Mouse (Mus musculus): Measurements from ENCODE around the gene Gm10799.
"Not testable (repeated sequence)": the region's sequence is repeated elsewhere in the genome, so short reads cannot be mapped to it uniquely, and the experiment has no call there.

The Gm10799 gene

GRCm38 (mm10) chr2:104081436-104082050, 13.2 kb upstream of the Gm10799 start:
- in situ Hi-C loops (cut with MboI; ENCODE audit: low pct_unique_long_range_greater_than_20kb in 1 of 2, low sequenced_read_pairs in 2 of 2, unreplicated experiment in 1 of 2): not testable (repeated sequence)

GRCm38 (mm10) chr2:104078285-104078684, 9.9 kb upstream of the Gm10799 start:
- in situ Hi-C loops (cut with MboI; ENCODE audit: low pct_unique_long_range_greater_than_20kb in 1 of 2, low sequenced_read_pairs in 2 of 2, unreplicated experiment in 1 of 2): not testable (repeated sequence)

- in situ Hi-C loops (cut with MboI; ENCODE audit: low pct_unique_long_range_greater_than_20kb in 1 of 2, low sequenced_read_pairs in 2 of 2, unreplicated experiment in 1 of 2): no loop called here
Observed at GRCm38 (mm10) chr2:104069704-104070185, 1.4 kb upstream of the Gm10799 start, which contains the start of gene Cd59b. TSS of gene Cd59b (plus strand) at chr2:104069849.

- in situ Hi-C loops (cut with MboI; ENCODE audit: low pct_unique_long_range_greater_than_20kb in 1 of 2, low sequenced_read_pairs in 2 of 2, unreplicated experiment in 1 of 2): not testable (repeated sequence)
Observed at GRCm38 (mm10) chr2:104065526-104065925, 2.8 kb downstream of the Gm10799 start, which contains the start of gene Gm10912. TSS of gene Gm10912 (plus strand) at chr2:104065826.

GRCm38 (mm10) chr2:104064152-104064551, 4.2 kb downstream of the Gm10799 start:
- in situ Hi-C loops (cut with MboI; ENCODE audit: low pct_unique_long_range_greater_than_20kb in 1 of 2, low sequenced_read_pairs in 2 of 2, unreplicated experiment in 1 of 2): no loop called here

GRCm38 (mm10) chr2:104062665-104063064, 5.7 kb downstream of the Gm10799 start:
- in situ Hi-C loops (cut with MboI; ENCODE audit: low pct_unique_long_range_greater_than_20kb in 1 of 2, low sequenced_read_pairs in 2 of 2, unreplicated experiment in 1 of 2): no loop called here

- in situ Hi-C loops (cut with MboI; ENCODE audit: low pct_unique_long_range_greater_than_20kb in 1 of 2, low sequenced_read_pairs in 2 of 2, unreplicated experiment in 1 of 2): no loop called here
Observed at GRCm38 (mm10) chr2:104060996-104061395, 7.4 kb downstream of the Gm10799 start.

- in situ Hi-C loops (cut with MboI; ENCODE audit: low pct_unique_long_range_greater_than_20kb in 1 of 2, low sequenced_read_pairs in 2 of 2, unreplicated experiment in 1 of 2): no loop called here
Observed at GRCm38 (mm10) chr2:104059786-104060185, 8.6 kb downstream of the Gm10799 start.

GRCm38 (mm10) chr2:104058954-104059353, 9.4 kb downstream of the Gm10799 start:
- in situ Hi-C loops (cut with MboI; ENCODE audit: low pct_unique_long_range_greater_than_20kb in 1 of 2, low sequenced_read_pairs in 2 of 2, unreplicated experiment in 1 of 2): no loop called here

- in situ Hi-C loops (cut with MboI; ENCODE audit: low pct_unique_long_range_greater_than_20kb in 1 of 2, low sequenced_read_pairs in 2 of 2, unreplicated experiment in 1 of 2): no loop called here
Observed at GRCm38 (mm10) chr2:104058381-104058780, 10.0 kb downstream of the Gm10799 start.

- in situ Hi-C loops (cut with MboI; ENCODE audit: low pct_unique_long_range_greater_than_20kb in 1 of 2, low sequenced_read_pairs in 2 of 2, unreplicated experiment in 1 of 2): loop anchor here in 1 of 2 experiments (25.0 kb wide), 1 partner anchor 368 kb away; the partner anchor contains the start of gene D430041D05Rik
Observed at GRCm38 (mm10) chr2:104044479-104045080, 23.8 kb downstream of the Gm10799 start.

- in situ Hi-C loops (cut with MboI; ENCODE audit: low pct_unique_long_range_greater_than_20kb in 1 of 2, low sequenced_read_pairs in 2 of 2, unreplicated experiment in 1 of 2): loop anchor here in 1 of 2 experiments (25.0 kb wide), 1 partner anchor 368 kb away; the partner anchor contains the start of gene D430041D05Rik
Observed at GRCm38 (mm10) chr2:104043624-104044478, 24.5 kb downstream of the Gm10799 start.

- in situ Hi-C loops (cut with MboI; ENCODE audit: low pct_unique_long_range_greater_than_20kb in 1 of 2, low sequenced_read_pairs in 2 of 2, unreplicated experiment in 1 of 2): loop anchor here in 1 of 2 experiments (25.0 kb wide), 1 partner anchor 370 kb away; the partner anchor contains the start of gene D430041D05Rik
Observed at GRCm38 (mm10) chr2:104042766-104043165, 25.6 kb downstream of the Gm10799 start.

- in situ Hi-C loops (cut with MboI; ENCODE audit: low pct_unique_long_range_greater_than_20kb in 1 of 2, low sequenced_read_pairs in 2 of 2, unreplicated experiment in 1 of 2): loop anchor here in 1 of 2 experiments (25.0 kb wide), 1 partner anchor 371 kb away; the partner anchor contains the start of gene D430041D05Rik
Observed at GRCm38 (mm10) chr2:104041632-104042031, 26.7 kb downstream of the Gm10799 start.

GRCm38 (mm10) chr2:104038236-104038635, 30.1 kb downstream of the Gm10799 start:
- in situ Hi-C loops (cut with MboI; ENCODE audit: low pct_unique_long_range_greater_than_20kb in 1 of 2, low sequenced_read_pairs in 2 of 2, unreplicated experiment in 1 of 2): loop anchor here in 1 of 2 experiments (10.0 to 25.0 kb wide), 2 partner anchors 87 to 374 kb away; partner anchors contain the start of genes A930018P22Rik and D430041D05Rik

GRCm38 (mm10) chr2:104036316-104036715, 32.0 kb downstream of the Gm10799 start:
- in situ Hi-C loops (cut with MboI; ENCODE audit: low pct_unique_long_range_greater_than_20kb in 1 of 2, low sequenced_read_pairs in 2 of 2, unreplicated experiment in 1 of 2): loop anchor here in 1 of 2 experiments (10.0 to 25.0 kb wide), 2 partner anchors 88 to 376 kb away; partner anchors contain the start of genes A930018P22Rik and D430041D05Rik

GRCm38 (mm10) chr2:104035595-104035994, 32.8 kb downstream of the Gm10799 start:
- in situ Hi-C loops (cut with MboI; ENCODE audit: low pct_unique_long_range_greater_than_20kb in 1 of 2, low sequenced_read_pairs in 2 of 2, unreplicated experiment in 1 of 2): loop anchor here in 1 of 2 experiments (10.0 to 25.0 kb wide), 2 partner anchors 89 to 377 kb away; partner anchors contain the start of genes A930018P22Rik and D430041D05Rik

GRCm38 (mm10) chr2:104034832-104035472, 33.4 kb downstream of the Gm10799 start:
- in situ Hi-C loops (cut with MboI; ENCODE audit: low pct_unique_long_range_greater_than_20kb in 1 of 2, low sequenced_read_pairs in 2 of 2, unreplicated experiment in 1 of 2): loop anchor here in 1 of 2 experiments (10.0 to 25.0 kb wide), 2 partner anchors 90 to 377 kb away; partner anchors contain the start of genes A930018P22Rik and D430041D05Rik
